Mouse (Mus musculus): Measurements from ENCODE around the gene Pold1. TPM values are rescaled to one million over a fixed set of nuclear protein-coding genes. Genes with fewer than 3 reads are reported as not detected.
A peak's percentile ranks its signal among the peaks of the same experiment; 100 is the strongest.

Gene Pold1
- polyA plus RNA-seq, 1 experiment from 2014 or later: 62.3 TPM

DNA sequence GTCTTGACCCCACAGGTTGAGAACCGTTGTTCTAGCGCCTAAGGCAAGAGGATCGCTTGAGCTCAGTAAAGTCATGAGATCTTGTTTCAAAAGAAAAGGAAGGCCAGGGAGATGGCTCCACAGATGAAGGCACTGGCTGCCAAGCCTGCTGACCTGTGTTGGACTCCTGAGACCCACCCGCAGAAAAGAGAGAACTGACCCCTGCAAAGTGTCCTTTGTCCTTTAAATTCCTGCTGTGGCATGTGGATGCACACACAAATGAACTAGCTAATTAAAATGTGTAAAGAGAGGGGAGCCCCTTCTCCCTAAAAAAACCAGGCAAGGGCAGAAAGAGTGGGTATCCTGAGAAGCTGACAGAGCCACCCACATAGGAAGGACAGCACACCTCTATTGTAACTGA lies 23.2 kb upstream of the Pold1 start:
- Histone ChIP-seq H3K4me1 (ENCODE audit: control insufficient read depth, insufficient read depth, low read length) (no peaks in the 10 kb centered on the region), H3K4me3 (ENCODE audit: low read depth, low read length) (no peak overlapping the region), H3K36me3 (ENCODE audit: control insufficient read depth, insufficient read depth, low read length) (no peaks in the 10 kb centered on the region), H3K9ac (ENCODE audit: low read length) (no peak overlapping the region), H3K27me3 (ENCODE audit: control insufficient read depth, insufficient read depth, low read length) (no peaks in the 10 kb centered on the region), H3K27ac (ENCODE audit: low read depth, low read length) (no peak overlapping the region), H3K9me3 (ENCODE audit: control insufficient read depth, low read length) (no peaks in the 10 kb centered on the region), H3K4me2 (ENCODE audit: low read depth) (no peak overlapping the region)
- ATAC-seq (ENCODE audit: insufficient read depth, low FRiP score, low TSS enrichment) (no peak), DNase-seq (ENCODE audit: low spot score) (no peak)
- WGBS: 59% methylated on average over 4 of the region's 4 CpGs

- Histone ChIP-seq H3K9me3 (ENCODE audit: control insufficient read depth, low read length) (no peaks in the 10 kb centered on the region), H3K27ac (ENCODE audit: low read depth, low read length) (no peak overlapping the region), H3K9ac (ENCODE audit: low read length) (no peak overlapping the region), H3K36me3 (ENCODE audit: control insufficient read depth, insufficient read depth, low read length) (no peaks in the 10 kb centered on the region), H3K4me1 (ENCODE audit: control insufficient read depth, insufficient read depth, low read length) (no peaks in the 10 kb centered on the region), H3K4me3 (ENCODE audit: low read depth, low read length) (no peak overlapping the region), H3K27me3 (ENCODE audit: control insufficient read depth, insufficient read depth, low read length) (no peaks in the 10 kb centered on the region), H3K4me2 (ENCODE audit: low read depth) (no peak overlapping the region)
- WGBS: 84% methylated on average over 6 of the region's 6 CpGs
- DNase-seq (ENCODE audit: low spot score) (no peak), ATAC-seq (ENCODE audit: insufficient read depth, low FRiP score, low TSS enrichment) (no peak)
Observed at GRCm38 (mm10) chr7:44570989-44571388, 22.3 kb upstream of the Pold1 start.

- H3K9ac ChIP-seq (ENCODE audit: low read length): no peak overlapping the region
- WGBS: 77% methylated on average over 9 of the region's 9 CpGs
- ATAC-seq (ENCODE audit: insufficient read depth, low FRiP score, low TSS enrichment) (no peak), DNase-seq (ENCODE audit: low spot score) (no peak)
- H3K4me3 ChIP-seq (ENCODE audit: low read depth, low read length): no peak overlapping the region
- H3K27me3 ChIP-seq (ENCODE audit: control insufficient read depth, insufficient read depth, low read length): no peaks in the 10 kb centered on the region
- no peak overlapping the region for H3K4me2 ChIP-seq (ENCODE audit: low read depth)
- H3K36me3 ChIP-seq (ENCODE audit: control insufficient read depth, insufficient read depth, low read length): no peaks in the 10 kb centered on the region
- no peaks in the 10 kb centered on the region for H3K4me1 ChIP-seq (ENCODE audit: control insufficient read depth, insufficient read depth, low read length)
- no peak overlapping the region for H3K27ac ChIP-seq (ENCODE audit: low read depth, low read length)
- H3K9me3 ChIP-seq (ENCODE audit: control insufficient read depth, low read length): no peaks in the 10 kb centered on the region
Observed at GRCm38 (mm10) chr7:44568803-44569202, 20.2 kb upstream of the Pold1 start.

DNA sequence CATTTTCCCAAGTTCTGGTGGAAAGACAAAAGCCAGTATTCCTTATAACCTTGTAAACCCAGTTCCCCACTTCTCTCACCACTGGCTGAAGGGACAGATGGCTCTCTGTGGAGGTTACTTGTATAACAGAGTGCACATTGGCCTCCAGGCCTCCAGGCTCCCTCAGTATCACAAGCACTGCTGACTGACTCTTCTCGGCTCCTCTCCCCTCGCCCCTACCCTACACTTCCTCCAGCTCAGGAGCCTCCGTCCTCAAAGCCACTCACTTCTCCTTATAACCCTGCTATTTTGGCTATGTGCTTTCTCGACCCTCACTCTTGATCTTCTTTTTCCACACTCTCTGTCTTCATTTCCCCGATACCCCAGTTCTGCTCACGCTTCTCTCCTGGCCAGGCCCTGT lies 16.8 kb upstream of the Pold1 start:
- Histone ChIP-seq H3K4me3 (ENCODE audit: low read depth, low read length) (no peak overlapping the region), H3K4me2 (ENCODE audit: low read depth) (no peak overlapping the region), H3K36me3 (ENCODE audit: control insufficient read depth, insufficient read depth, low read length) (no peaks in the 10 kb centered on the region), H3K9me3 (ENCODE audit: control insufficient read depth, low read length) (no peaks in the 10 kb centered on the region), H3K4me1 (ENCODE audit: control insufficient read depth, insufficient read depth, low read length) (no peaks in the 10 kb centered on the region), H3K27me3 (ENCODE audit: control insufficient read depth, insufficient read depth, low read length) (no peaks in the 10 kb centered on the region), H3K9ac (ENCODE audit: low read length) (no peak overlapping the region), H3K27ac (ENCODE audit: low read depth, low read length) (no peak overlapping the region)
- ATAC-seq (ENCODE audit: insufficient read depth, low FRiP score, low TSS enrichment): no peak
- 74% methylated on average over 6 of the region's 6 CpGs for WGBS
- no peak for DNase-seq (ENCODE audit: low spot score)

GRCm38 (mm10) chr7:44564486-44564885 lies 15.8 kb upstream of the Pold1 start:
- ATAC-seq (ENCODE audit: insufficient read depth, low FRiP score, low TSS enrichment) (no peak), DNase-seq (ENCODE audit: low spot score) (no peak)
- H3K4me1 ChIP-seq (ENCODE audit: control insufficient read depth, insufficient read depth, low read length): no peaks in the 10 kb centered on the region
- H3K4me2 ChIP-seq (ENCODE audit: low read depth): no peak overlapping the region
- H3K9me3 ChIP-seq (ENCODE audit: control insufficient read depth, low read length): no peaks in the 10 kb centered on the region
- no peak overlapping the region for H3K9ac ChIP-seq (ENCODE audit: low read length)
- WGBS: 83% methylated on average over 10 of the region's 10 CpGs
- no peak overlapping the region for H3K4me3 ChIP-seq (ENCODE audit: low read depth, low read length)
- H3K36me3 ChIP-seq (ENCODE audit: control insufficient read depth, insufficient read depth, low read length): no peaks in the 10 kb centered on the region
- H3K27me3 ChIP-seq (ENCODE audit: control insufficient read depth, insufficient read depth, low read length): no peaks in the 10 kb centered on the region
- no peak overlapping the region for H3K27ac ChIP-seq (ENCODE audit: low read depth, low read length)

DNA sequence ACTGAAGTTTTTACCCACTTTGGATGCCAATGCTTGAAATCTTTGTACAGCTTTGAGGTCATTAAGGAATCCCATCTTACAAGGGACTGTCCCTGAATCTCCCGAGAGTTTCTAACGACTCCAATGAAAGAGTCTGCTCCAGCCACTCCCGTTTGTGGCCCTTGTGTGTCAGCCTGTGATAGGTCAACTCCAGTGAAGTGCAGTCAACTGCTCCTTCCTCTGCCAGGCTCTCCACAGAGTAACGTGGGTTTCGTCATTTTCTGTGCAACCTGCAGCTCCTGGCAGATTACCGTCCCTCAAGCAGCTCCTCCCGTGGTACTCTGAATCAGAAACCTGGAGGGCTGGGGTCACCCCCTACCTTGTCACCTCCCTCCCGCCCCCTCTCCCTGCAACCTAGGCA lies 14.6 kb upstream of the Pold1 start:
- Histone ChIP-seq H3K27ac (ENCODE audit: low read depth, low read length) (no peak overlapping the region), H3K4me3 (ENCODE audit: low read depth, low read length) (no peak overlapping the region), H3K9ac (ENCODE audit: low read length) (no peak overlapping the region), H3K4me2 (ENCODE audit: low read depth) (no peak overlapping the region), H3K27me3 (ENCODE audit: control insufficient read depth, insufficient read depth, low read length) (no peaks in the 10 kb centered on the region), H3K9me3 (ENCODE audit: control insufficient read depth, low read length) (no peaks in the 10 kb centered on the region), H3K4me1 (ENCODE audit: control insufficient read depth, insufficient read depth, low read length) (no peaks in the 10 kb centered on the region), H3K36me3 (ENCODE audit: control insufficient read depth, insufficient read depth, low read length) (no peaks in the 10 kb centered on the region)
- DNase-seq (ENCODE audit: low spot score): no peak
- no peak for ATAC-seq (ENCODE audit: insufficient read depth, low FRiP score, low TSS enrichment)
- 46% methylated on average over 8 of the region's 8 CpGs for whole genome bisulfite sequencing

DNA sequence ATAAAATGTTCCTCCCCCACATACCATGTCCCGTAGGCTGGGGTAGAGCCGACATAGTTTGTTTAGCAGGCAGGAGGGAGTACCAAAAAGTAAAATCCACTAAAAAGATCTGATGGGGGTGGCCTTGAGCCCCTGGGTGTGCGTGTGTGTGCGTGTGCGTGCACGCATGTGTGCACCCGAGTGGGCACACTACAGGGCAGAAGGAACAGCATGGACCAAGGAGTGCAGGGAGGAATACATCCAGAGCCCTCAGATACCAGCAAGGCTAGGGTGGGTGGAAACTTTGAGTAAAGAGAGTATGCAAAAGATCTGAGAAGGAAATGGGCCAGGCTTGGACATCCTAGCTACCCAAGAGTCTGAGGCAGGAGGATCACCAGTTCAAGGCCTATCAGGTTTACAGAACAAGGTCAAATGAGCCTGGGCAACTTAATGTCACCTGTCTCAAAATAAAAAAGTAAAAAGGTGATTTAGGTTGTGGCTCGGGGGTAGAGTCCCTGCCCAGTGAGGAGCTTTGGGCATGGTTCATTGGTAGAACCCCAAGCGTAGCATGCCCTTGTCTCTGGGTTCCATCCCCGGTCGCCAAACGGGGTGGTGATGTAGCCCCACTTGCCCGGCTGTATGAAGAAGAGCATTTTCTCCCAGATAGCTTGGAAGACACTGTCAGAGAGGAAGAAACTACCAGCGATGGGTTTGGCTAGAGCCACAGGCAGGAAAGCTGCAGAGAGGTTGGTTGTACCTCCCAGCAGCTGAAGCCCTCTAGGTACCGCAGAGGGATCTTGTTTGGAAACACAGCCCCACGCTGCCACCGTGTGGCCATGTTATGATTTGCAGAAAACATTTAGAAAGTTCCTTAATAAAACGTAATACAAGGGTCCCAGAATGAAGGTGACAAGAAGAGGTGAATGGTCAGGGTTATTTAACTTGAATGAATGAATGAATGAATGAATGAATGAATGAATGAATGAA lies 12.1 kb upstream of the Pold1 start:
- Histone ChIP-seq H3K27ac (ENCODE audit: low read depth, low read length) (no peak overlapping the region), H3K36me3 (ENCODE audit: control insufficient read depth, insufficient read depth, low read length) (no peaks in the 10 kb centered on the region), H3K4me3 (ENCODE audit: low read depth, low read length) (no peak overlapping the region), H3K9ac (ENCODE audit: low read length) (no peak overlapping the region), H3K9me3 (ENCODE audit: control insufficient read depth, low read length) (no peaks in the 10 kb centered on the region), H3K27me3 (ENCODE audit: control insufficient read depth, insufficient read depth, low read length) (no peaks in the 10 kb centered on the region), H3K4me1 (ENCODE audit: control insufficient read depth, insufficient read depth, low read length) (no peaks in the 10 kb centered on the region), H3K4me2 (ENCODE audit: low read depth) (no peak overlapping the region)
- ATAC-seq (ENCODE audit: insufficient read depth, low FRiP score, low TSS enrichment) (no peak), DNase-seq (ENCODE audit: low spot score) (peak; percentile 84)
- 56% methylated on average over 18 of the region's 18 CpGs for WGBS

DNA sequence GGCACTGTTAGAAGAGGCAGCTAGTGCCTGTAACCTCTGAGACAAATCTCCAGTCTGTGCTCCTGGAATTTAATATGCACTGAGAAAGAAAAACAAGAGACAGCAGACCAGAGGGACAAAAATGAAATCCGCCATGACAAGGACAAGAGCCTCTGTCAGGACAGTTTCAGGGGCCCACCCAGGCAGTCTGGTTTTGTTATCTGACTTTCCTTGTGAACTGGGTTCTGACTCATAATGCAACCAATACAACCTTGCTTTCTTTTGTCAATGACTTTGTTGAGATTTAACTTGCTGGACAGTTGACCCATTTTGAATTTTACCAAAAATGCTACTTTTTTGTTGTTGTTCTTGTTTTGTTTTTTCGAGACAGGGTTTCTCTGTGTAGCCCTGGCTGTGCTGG lies 9.0 kb upstream of the Pold1 start:
- DNase-seq (ENCODE audit: low spot score) (no peak), ATAC-seq (ENCODE audit: insufficient read depth, low FRiP score, low TSS enrichment) (no peak)
- Histone ChIP-seq H3K4me3 (ENCODE audit: low read depth, low read length) (no peak overlapping the region), H3K27me3 (ENCODE audit: control insufficient read depth, insufficient read depth, low read length) (no peaks in the 10 kb centered on the region), H3K4me2 (ENCODE audit: low read depth) (no peak overlapping the region), H3K27ac (ENCODE audit: low read depth, low read length) (no peak overlapping the region), H3K9ac (ENCODE audit: low read length) (no peak overlapping the region), H3K9me3 (ENCODE audit: control insufficient read depth, low read length) (no peaks in the 10 kb centered on the region), H3K4me1 (ENCODE audit: control insufficient read depth, insufficient read depth, low read length) (peaks cover 3% of the 10 kb centered on the region; the same call in 1 of the 2 replicates), H3K36me3 (ENCODE audit: control insufficient read depth, insufficient read depth, low read length) (no peaks in the 10 kb centered on the region)
- 68% methylated on average over 2 of the region's 2 CpGs for WGBS

DNA sequence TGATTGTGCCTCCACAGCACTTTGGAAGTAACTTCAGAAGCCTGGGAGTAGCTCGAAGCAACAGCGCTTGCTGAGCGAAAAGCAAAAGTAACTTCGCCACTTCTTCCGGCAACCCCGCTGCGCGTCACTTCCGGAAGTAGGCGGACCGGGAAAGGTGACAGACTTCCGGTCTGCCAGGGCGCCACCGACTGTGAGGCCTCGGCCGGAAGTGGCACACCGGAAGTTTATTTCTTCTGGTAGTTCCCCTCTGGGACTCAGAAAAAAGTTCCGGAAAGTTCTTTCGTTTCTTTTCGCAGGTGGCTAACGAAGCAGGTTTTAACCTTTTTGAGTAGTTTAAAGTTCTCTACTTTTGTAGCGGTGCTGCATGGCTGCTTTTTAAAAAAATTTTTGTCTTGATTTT lies 5.2 kb upstream of the Pold1 start, which contains the start of gene Nr1h2:
Gene Nr1h2 (minus strand): TSS at position 126 of the 400 bp plus-strand sequence.
- H3K9me3 ChIP-seq (ENCODE audit: control insufficient read depth, low read length): no peaks in the 10 kb centered on the region
- peaks cover 3% of the 10 kb centered on the region; the same call in 1 of the 2 replicates for H3K4me1 ChIP-seq (ENCODE audit: control insufficient read depth, insufficient read depth, low read length)
- no peaks in the 10 kb centered on the region for H3K27me3 ChIP-seq (ENCODE audit: control insufficient read depth, insufficient read depth, low read length)
- H3K4me2 ChIP-seq (ENCODE audit: low read depth): peak within 1 kb of the TSS; percentile 57
- ATAC-seq (ENCODE audit: insufficient read depth, low FRiP score, low TSS enrichment): peak; percentile 76
- H3K9ac ChIP-seq (ENCODE audit: low read length): peak within 1 kb of the TSS; percentile 61
- peak within 1 kb of the TSS; percentile 84 for H3K27ac ChIP-seq (ENCODE audit: low read depth, low read length)
- DNase-seq (ENCODE audit: low spot score): peak; percentile 97
- peak within 1 kb of the TSS; percentile 81 for H3K4me3 ChIP-seq (ENCODE audit: low read depth, low read length)
- peaks cover 9% of the 10 kb centered on the region; the same call in 1 of the 2 replicates for H3K36me3 ChIP-seq (ENCODE audit: control insufficient read depth, insufficient read depth, low read length)
- under 1% methylated on average over 22 of the region's 22 CpGs for WGBS

All from neural tube, embryonic 11.5 days (tissue).